Mouse (Mus musculus) MEL-GATA-1-ER (cell line): ENCODE measurements around the gene Adam30.
A peak's percentile ranks its signal among the peaks of the same experiment; 100 is the strongest.

Source experiments
- DNase-seq: peaks from one replicate; pipeline ENCODE4 v3.0.0-alpha.2; 2012; ENCODE audit warnings: low read depth; ENCODE audit errors: extremely low read depth

Adam30 gene

GRCm38 (mm10) chr3:98185163-98185714 is 24.8 kb downstream of the Adam30 start:
- no peak for DNase-seq

GRCm38 (mm10) chr3:98187777-98188176 is 27.3 kb downstream of the Adam30 start:
- no peak for DNase-seq

GRCm38 (mm10) chr3:98197711-98198532 is 37.5 kb downstream of the Adam30 start:
- DNase-seq, result no peak

GRCm38 (mm10) chr3:98199747-98200146 is 39.3 kb downstream of the Adam30 start:
- no peak for DNase-seq

- DNase-seq, result no peak
Measured at GRCm38 (mm10) chr3:98203282-98203681, 42.9 kb downstream of the Adam30 start.

GRCm38 (mm10) chr3:98206977-98207376 is 46.5 kb downstream of the Adam30 start:
- DNase-seq, result no peak

GRCm38 (mm10) chr3:98209161-98209560 is 48.7 kb downstream of the Adam30 start:
- DNase-seq, result no peak

- no peak for DNase-seq
Measured at GRCm38 (mm10) chr3:98210860-98211259, 50.4 kb downstream of the Adam30 start.

GRCm38 (mm10) chr3:98211301-98212081 is 51.1 kb downstream of the Adam30 start:
- DNase-seq, result peak; percentile 67
